Mouse (Mus musculus) adrenal gland, adult 8-10 months (tissue): Measurements from ENCODE around the gene Ppfia2. TPM values are rescaled to one million over a fixed set of nuclear protein-coding genes. Genes with fewer than 3 reads are reported as not detected.

Experiments
- DNase-seq: peaks from one replicate; pipeline ENCODE4 v3.0.0; 2022
- total RNA-seq, 4 experiments: library from RNA; stranded (reverse); gene quantifications; 2 replicates each; pipeline ENCODE4 v1.2.4; 2022

Ppfia2 gene
- total RNA-seq, 4 experiments from 2014 or later = 5.4 to 11.8 (median 8.9) TPM

- DNase-seq = no peak
These were observed 454.2 kb downstream of the Ppfia2 start for GRCm38 (mm10) chr10:106924334-106924733.

GRCm38 (mm10) chr10:106924798-106925197, 454.7 kb downstream of the Ppfia2 start:
- no peak for DNase-seq

DNA sequence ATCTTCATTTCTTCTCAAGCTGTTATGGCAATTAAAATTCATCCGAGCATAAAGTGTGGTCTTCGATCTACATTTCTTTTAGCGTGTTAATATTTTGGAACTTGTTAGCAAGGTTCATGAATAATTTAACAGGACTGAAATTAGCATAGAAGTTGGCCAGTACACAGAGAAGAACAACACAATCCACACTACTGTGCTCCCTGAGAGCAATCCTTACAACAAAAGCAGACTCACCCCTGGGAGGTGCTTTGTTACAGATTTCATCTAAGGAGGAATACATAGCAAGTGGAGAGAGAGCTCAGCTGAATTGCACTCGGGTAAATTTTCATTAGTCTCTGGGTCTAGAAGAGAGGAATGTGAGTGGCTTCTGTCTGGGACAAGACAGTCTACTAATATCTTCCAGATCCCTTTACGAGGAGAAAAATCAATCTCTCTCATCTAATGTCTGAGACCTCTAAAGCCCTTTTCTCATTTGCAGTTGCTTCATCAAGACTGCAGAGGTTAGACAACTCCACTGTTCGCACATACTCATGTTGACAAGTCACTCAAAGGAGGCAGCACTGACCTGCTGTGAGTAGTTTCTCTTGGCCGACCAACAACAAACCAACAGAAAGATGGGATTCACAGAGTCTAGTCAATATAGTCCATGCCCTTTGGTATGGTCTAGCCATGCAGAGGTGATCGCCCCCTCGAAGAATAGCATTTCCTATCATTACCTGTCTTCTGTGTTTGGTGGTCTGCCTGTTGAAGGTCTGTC, 458.6 kb downstream of the Ppfia2 start:
- no peak for DNase-seq

DNA sequence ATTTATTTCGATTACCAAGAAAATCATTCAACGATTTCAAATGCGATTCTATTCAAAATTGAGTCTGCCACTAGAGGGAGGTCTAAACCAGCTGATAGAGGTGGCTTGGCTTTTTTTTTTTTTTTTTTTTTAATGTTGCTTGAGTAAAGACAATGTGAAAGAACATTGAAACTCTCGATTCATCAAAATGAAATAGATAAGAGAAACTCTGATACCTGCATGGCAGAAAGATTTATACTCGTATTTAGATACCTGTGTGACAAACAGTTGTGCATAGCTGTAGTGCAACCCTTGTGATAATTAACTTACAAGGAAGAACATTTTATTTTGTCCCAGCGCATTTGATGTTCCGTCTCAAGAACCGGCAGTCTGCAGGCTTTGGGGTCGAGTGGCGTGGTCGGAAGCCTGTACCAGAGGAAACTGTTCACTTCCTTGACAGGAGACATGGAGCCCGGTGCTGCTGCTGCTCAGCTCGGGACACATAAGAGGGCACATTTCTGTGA, 462.5 kb downstream of the Ppfia2 start:
- DNase-seq = no peak

DNA sequence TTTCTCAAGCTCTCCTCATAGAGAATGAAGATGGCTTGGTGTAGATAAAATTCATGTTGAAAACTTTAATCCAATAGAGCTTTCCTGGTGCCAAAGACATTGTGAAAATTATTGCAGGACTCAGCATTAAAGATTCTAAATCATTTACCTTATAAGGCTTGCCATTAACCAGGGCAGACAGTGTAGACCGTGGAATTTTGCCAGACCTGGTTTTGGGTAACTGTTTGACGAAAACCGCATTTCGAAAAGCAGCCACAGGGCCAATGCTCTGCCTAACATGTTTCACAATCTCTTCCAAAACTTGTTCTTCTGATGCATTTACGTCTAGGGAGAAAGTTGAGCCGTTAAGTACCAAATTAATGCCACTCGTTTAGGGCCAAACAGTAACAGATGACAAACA, 466.9 kb downstream of the Ppfia2 start:
- no peak for DNase-seq

DNA sequence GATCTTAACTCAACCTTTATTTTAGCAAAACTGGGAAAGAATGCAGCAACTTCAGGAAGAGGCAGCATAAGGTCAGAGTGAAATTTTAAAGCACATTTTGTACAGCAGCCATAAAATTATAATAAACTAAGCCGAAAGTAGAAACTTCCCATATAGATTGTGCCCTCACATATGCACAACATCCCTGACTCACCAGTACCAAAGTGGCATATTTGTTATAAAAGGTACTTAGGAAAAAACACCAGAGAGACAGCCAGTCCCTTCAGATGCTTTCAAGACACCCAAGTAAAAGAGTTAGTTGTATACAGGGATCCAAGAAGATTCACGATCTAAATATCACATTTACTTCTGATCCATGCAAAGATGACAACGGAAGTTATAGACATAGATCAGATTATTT, 468.7 kb downstream of the Ppfia2 start:
- DNase-seq = no peak

DNA sequence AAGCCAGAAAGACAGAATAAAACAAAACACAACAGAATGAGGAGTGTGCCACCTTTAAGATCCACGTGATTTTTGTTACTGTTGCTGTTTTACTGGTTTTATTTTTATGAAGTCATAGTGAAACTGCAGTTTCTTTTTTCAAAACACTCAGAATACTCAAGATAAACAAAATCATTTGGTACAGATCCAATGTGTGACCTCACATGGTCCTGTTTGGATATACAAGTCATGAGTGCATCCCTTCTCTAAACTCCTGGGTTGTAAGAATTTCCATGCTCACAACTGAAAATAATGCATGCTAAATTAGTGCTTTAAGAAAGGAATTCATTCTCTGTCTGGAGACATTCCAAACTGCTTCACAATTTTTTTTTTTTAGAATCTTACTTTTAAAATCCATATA, 469.3 kb downstream of the Ppfia2 start:
- DNase-seq = no peak

DNA sequence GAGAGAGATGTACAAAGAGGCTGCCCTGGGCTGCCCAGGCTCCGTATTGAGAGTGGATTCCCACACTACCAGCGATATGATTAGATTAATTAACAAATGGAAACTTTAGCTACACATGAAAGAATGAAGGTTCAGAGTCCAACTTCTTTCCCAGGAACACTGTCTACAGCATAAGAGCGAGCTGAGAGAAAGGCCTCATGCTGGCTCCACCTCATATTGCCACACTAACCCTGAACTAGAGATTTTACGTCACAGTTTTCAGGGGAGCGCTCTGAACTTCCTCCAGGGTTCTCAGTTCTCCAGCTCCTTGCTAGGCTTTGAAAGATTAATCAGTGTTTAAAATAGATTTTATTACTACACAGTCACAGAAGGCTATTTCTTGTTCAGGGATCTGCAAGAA, 471.2 kb downstream of the Ppfia2 start:
- DNase-seq = no peak

- DNase-seq = no peak
These were observed 488.9 kb downstream of the Ppfia2 start for GRCm38 (mm10) chr10:106959026-106959425.

- no peak for DNase-seq
These were observed 505.3 kb downstream of the Ppfia2 start for GRCm38 (mm10) chr10:106975193-106976141.
